Mouse (Mus musculus) kidney, adult 2 months (tissue): ENCODE results near the gene Cnnm3. TPM values are rescaled to one million over a fixed set of nuclear protein-coding genes. Genes with fewer than 3 reads are reported as not detected.
A peak's percentile ranks its signal among the peaks of the same experiment; 100 is the strongest.

Source experiments
- DNase-seq: peaks from one replicate; pipeline ENCODE4 v3.0.0; 2021
- H3K27ac ChIP-seq: fragments of 200-500 bp; 2 replicates; pipeline ENCODE4 v1.5.1; 2012; ENCODE audit warnings: low read depth, low read length, control low read depth, inconsistent platforms; ENCODE audit not compliant: insufficient read depth
- H3K27me3 ChIP-seq: fragments of 200-500 bp; replicated peaks from 2 replicates; pipeline ENCODE4 v1.6.1; 2012; ENCODE audit warnings: mild to moderate bottlenecking, moderate library complexity, low read length, inconsistent platforms; ENCODE audit not compliant: control insufficient read depth, insufficient read depth
- H3K36me3 ChIP-seq: fragments of 200-500 bp; 2 replicates; pipeline ENCODE4 v1.6.1; 2012; ENCODE audit warnings: mild to moderate bottlenecking, moderate library complexity, low read length, inconsistent platforms; ENCODE audit not compliant: control insufficient read depth, insufficient read depth
- H3K4me1 ChIP-seq: fragments of 200-500 bp; 2 replicates; pipeline ENCODE4 v1.6.1; 2011; ENCODE audit warnings: low read length; ENCODE audit not compliant: control insufficient read depth, insufficient read depth
- H3K4me3 ChIP-seq: fragments of 200-500 bp; 2 replicates; pipeline ENCODE4 v1.5.1; 2011; ENCODE audit warnings: mild to moderate bottlenecking, low read depth, low read length, control low read depth; ENCODE audit not compliant: insufficient read depth
- CTCF ChIP-seq: fragments of 200-500 bp; conservative IDR thresholded peaks from 2 replicates; pipeline ENCODE4 v1.5.1; 2011; ENCODE audit warnings: low read depth, mild to moderate bottlenecking, control low read depth, low read length, moderate library complexity, mixed read lengths; ENCODE audit not compliant: insufficient read depth, insufficient read length
- POLR2A ChIP-seq: fragments of 200-500 bp; IDR thresholded peaks from one replicate; pipeline ENCODE4 v1.6.1; 2011; ENCODE audit warnings: low read depth, low read length, control low read depth
- WGBS: fragments of 180-500 bp; shearing (Covaris S2); methylation state at CpG from one replicate; pipeline ENCODE4 v1.1.7; 2018; 5-methylcytosine and 5-hydroxymethylcytosine counted together
- polyA plus RNA-seq: library from polyadenylated mRNA; depleted of rRNA; stranded (reverse); fragments of >200 nt; gene quantifications from 2 replicates; pipeline ENCODE4 v1.2.3, GENCODE M21; 2012

Cnnm3 gene
- polyA plus RNA-seq, 1 experiment, result 19.8 TPM

DNA sequence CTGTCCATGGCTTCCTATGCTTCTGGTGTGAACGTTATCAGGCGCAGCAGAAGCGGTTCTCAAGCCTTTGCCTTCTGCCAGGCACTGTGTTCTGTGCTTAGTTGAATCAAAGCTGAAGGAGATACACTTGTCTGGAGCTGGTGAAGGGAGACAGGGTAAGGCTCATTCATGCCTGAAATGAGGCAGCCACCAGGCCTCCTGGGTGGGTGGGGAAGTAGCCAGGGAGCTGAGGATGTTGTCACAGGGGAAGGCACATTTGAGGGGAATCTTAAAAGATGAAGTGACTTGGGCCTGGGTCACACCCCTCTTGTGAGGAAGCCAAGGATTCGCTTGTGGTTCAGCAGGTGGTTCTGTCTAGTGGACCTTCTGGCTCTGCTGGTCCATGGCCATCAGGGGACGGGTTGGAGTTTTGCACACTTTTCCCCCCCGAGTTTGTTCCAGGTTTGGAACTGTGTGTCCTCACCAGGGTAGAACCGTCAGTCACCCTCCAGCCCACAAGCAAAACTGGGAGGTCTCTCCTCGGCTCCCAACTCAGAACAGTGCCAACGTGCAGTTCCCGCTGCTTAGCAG, 38.4 kb upstream of the Cnnm3 start:
- H3K27me3 ChIP-seq, result no peaks in the 10 kb centered on the region
- DNase-seq, result no peak
- no peak for TF ChIP-seq CTCF
- no peak for TF ChIP-seq POLR2A
- H3K4me1 ChIP-seq, result peaks cover 54% of the 10 kb centered on the region
- H3K36me3 ChIP-seq, result no peaks in the 10 kb centered on the region
- no peak overlapping the region for H3K27ac ChIP-seq
- no peak overlapping the region for H3K4me3 ChIP-seq
- 58% methylated on average over 10 of the region's 10 CpGs for WGBS

DNA sequence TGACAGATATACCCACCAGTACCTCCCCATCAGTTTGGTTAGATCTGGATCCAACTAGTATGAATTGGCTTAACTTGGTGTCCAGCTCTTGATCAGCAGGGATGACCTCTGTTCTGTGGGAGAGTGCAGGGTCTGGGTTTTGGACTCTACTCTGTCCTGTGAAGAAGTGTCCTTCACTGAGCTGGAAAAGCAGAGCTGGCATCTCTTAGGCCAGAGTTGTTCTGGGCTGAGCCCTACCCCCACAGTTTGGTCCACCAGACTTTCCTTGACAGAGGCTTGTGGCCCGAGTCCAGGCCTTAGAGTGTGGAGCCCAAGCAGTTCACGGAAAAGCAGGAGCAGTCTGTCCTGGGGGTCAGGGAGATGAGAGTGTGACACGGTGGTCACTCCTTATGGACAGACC, 37.0 kb upstream of the Cnnm3 start:
- DNase-seq, result peak; percentile 92
- 22% methylated on average over 3 of the region's 3 CpGs for WGBS
- Histone ChIP-seq H3K4me1 (peaks cover 61% of the 10 kb centered on the region), H3K27me3 (no peaks in the 10 kb centered on the region), H3K27ac (no peak overlapping the region; the same call in 1 of the 2 replicates), H3K36me3 (no peaks in the 10 kb centered on the region), H3K4me3 (no peak overlapping the region)
- TF ChIP-seq CTCF (no peak), POLR2A (no peak)

DNA sequence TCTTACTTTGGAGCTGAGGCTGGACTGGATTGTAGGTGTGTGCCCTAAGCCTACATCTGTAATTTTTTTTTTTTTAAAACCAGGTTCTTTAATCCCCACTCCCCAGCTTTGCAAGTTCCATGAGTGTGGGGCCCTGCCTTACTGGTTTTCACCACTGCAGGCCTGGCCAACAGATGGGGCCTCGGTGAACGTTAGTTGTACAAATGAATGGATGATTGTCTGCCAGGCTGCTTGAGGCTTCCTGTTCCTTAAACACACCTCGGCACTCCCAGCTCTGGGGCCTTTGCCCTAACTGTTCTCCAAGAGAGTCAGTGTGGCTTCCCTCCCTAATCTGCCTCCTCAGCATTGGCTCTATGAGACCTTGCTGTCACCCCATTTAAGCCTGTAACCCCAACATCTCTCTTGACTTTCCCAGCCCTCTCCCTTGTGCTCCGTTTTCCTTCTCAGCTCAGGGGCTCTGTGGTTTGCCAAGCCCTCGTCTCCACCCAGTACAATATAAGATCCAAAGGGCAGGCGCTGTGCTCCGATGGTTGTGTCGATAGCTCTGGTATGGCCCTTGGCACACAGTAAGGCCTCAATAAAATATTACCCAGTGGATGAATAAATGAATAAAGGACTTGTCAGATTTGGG, 36.1 kb upstream of the Cnnm3 start:
- H3K4me3 ChIP-seq, result no peak overlapping the region
- peaks cover 61% of the 10 kb centered on the region for H3K4me1 ChIP-seq
- H3K27me3 ChIP-seq, result no peaks in the 10 kb centered on the region
- peak overlapping the region; percentile 2; the same call in 1 of the 2 replicates for H3K27ac ChIP-seq
- no peaks in the 10 kb centered on the region for H3K36me3 ChIP-seq
- peak; percentile 77 for DNase-seq
- 40% methylated on average over 8 of the region's 8 CpGs for WGBS
- TF ChIP-seq POLR2A (no peak), CTCF (no peak)

DNA sequence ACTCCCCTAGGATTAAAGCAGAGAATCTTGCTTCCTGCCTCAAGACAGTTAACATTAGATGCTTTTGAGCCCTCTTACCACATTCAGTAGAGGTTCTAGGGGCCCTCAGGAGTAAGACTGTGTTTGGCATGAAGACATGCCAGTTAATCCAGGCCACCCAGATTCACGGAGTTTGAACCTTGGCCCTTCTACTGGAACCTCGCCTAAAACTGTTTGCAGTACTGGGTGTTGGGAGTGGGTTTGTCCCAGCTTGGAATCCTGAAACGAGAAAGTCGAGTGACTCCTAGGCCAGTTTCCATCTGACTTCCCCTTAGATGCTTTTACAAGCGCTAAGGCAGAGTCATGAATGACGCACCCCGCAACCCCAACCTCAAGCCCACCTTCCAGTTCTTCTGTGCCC, 35.2 kb upstream of the Cnnm3 start:
- no peak overlapping the region for H3K4me3 ChIP-seq
- H3K36me3 ChIP-seq, result no peaks in the 10 kb centered on the region
- WGBS, result 43% methylated on average over 7 of the region's 7 CpGs
- peaks cover 61% of the 10 kb centered on the region for H3K4me1 ChIP-seq
- H3K27me3 ChIP-seq, result no peaks in the 10 kb centered on the region
- peak overlapping the region; percentile 10; the same call in 1 of the 2 replicates for H3K27ac ChIP-seq
- peak; percentile 89 for DNase-seq
- no peak for TF ChIP-seq CTCF
- no peak for TF ChIP-seq POLR2A

DNA sequence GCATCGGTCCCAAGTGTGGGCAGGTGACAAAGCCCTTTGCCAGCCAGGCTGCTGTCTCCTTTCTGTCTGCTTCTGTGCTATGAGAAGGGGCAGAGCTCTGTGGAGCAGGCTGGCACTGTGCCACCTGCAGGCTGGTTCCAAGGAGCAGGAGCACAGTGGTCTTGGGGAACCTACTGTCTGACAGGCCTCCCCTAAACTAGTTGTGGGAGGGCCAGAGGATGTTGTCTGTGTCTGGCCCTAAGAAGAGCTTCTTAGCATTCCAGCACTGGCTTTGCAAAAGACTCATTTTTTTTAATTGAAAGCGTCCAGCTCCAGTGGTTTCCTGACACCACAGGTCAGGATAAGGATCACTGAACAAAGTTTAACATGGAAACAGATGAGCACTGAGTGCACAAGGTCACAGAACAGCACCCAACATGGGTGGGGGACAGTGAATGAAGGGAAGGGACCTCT, 33.3 kb upstream of the Cnnm3 start:
- peak; percentile 80 for DNase-seq
- no peak for TF ChIP-seq CTCF
- no peak for TF ChIP-seq POLR2A
- WGBS, result 23% methylated on average over 2 of the region's 2 CpGs
- Histone ChIP-seq H3K4me3 (no peak overlapping the region), H3K27ac (no peak overlapping the region), H3K27me3 (no peaks in the 10 kb centered on the region), H3K4me1 (peaks cover 48% of the 10 kb centered on the region), H3K36me3 (no peaks in the 10 kb centered on the region)

DNA sequence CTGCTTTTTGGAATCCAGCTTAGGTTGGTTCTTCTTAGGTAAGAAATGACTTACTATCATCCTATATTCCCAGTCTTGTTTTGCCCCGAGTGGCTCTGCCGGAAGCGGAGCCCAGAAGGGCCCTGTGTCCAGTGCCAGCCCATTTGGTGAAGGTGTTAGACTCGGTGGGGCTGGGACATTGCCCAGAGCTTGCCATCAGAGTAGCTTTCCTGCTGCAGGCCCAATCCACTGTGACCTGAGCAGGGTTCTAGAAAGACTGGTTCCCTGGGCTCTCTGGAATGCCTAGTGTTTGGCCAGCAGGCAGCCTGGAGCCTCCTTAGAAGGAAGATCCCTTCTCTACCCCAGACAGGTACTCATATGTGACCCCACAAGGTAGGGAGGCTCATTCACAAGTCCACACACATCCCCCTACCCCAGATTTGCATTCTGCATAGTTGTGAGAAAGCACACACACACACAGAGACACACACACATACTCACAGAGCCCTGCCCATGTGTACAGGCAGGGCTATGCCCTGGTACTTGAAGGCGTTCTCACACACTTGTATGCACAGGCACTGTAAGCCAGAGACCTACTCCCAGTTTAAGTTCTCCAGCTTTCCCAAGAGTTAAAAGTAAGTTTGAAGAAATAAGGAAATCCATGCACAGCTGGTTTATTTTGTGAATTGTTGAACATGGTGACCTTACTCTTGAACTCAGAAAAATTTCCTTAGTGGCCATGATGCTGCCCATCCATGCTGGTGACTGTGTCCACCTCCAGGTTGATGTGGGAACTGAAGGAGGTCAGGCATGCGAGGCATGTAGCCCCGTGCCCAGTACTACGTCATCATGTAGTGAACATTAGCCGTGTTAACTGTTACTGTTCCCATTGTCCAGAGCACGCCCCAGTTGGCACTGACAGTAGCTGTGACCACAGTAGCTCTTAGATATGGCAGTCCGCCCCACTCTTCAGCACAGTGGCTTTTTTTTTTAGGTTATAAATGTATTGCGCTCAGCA, 31.5 kb upstream of the Cnnm3 start:
- WGBS, result 73% methylated on average over 12 of the region's 12 CpGs
- no peak for TF ChIP-seq POLR2A
- TF ChIP-seq CTCF, result no peak
- Histone ChIP-seq H3K36me3 (no peaks in the 10 kb centered on the region), H3K4me1 (peaks cover 30% of the 10 kb centered on the region), H3K27ac (no peak overlapping the region), H3K4me3 (no peak overlapping the region), H3K27me3 (no peaks in the 10 kb centered on the region)
- DNase-seq, result no peak

DNA sequence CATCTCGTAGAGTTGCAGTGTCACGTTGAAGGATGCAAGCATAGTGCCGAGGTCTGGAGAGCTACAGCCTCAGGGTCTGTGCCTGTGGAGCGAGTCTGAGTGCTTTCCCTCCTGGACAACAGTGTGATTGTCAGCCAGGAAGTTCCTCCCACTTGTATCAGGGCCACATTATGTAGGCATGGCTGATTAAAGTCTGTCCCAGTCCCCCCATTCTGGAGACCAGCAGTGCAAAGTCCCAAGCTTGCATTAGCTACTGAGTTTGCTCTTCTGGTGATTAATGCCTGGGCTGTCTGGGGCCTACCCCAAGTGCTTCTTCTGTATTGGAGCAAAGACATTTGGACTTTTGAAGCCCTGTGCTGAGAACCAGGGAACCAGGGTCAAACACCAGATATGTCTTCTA, 27.8 kb upstream of the Cnnm3 start:
- no peak for TF ChIP-seq CTCF
- TF ChIP-seq POLR2A, result no peak
- Histone ChIP-seq H3K27ac (no peak overlapping the region), H3K27me3 (no peaks in the 10 kb centered on the region), H3K4me1 (peaks cover 2% of the 10 kb centered on the region), H3K4me3 (no peak overlapping the region), H3K36me3 (no peaks in the 10 kb centered on the region)
- no peak for DNase-seq
- 69% methylated on average over 4 of the region's 4 CpGs for WGBS
